Mouse (Mus musculus) neural tube, embryonic 11.5 days (tissue): ENCODE measurements around the gene Hoxc8. TPM values are rescaled to one million over a fixed set of nuclear protein-coding genes. Genes with fewer than 3 reads are reported as not detected.

Source experiments
- ATAC-seq: fragments of 200-750 bp; cut with Nextera tagmentation; 2 replicates; pipeline ENCODE4 v1.8.0; 2017; ENCODE audit warnings: moderate number of reproducible peaks, mild to moderate bottlenecking, moderate TSS enrichment, moderate library complexity; ENCODE audit not compliant: insufficient read depth, low FRiP score, low TSS enrichment
- DNase-seq: peaks from one replicate; pipeline ENCODE4 v3.0.0-alpha.2; 2015; ENCODE audit warnings: low spot score
- H3K27ac ChIP-seq: fragments of 300-500 bp; sonication (generic); 2 replicates; pipeline ENCODE4 v1.5.1; 2014; ENCODE audit warnings: low read depth, mild to moderate bottlenecking, low read length
- H3K27me3 ChIP-seq: fragments of 300-500 bp; sonication (generic); 2 replicates; pipeline ENCODE4 v1.6.1; 2014; ENCODE audit warnings: mild to moderate bottlenecking, low read length, mixed read lengths; ENCODE audit not compliant: control insufficient read depth, insufficient read depth
- H3K36me3 ChIP-seq: fragments of 300-500 bp; sonication (generic); 2 replicates; pipeline ENCODE4 v1.6.1; 2014; ENCODE audit warnings: mild to moderate bottlenecking, low read length, moderate library complexity, mixed read lengths; ENCODE audit not compliant: control insufficient read depth, insufficient read depth
- H3K4me1 ChIP-seq: fragments of 300-500 bp; sonication (generic); 2 replicates; pipeline ENCODE4 v1.6.1; 2014; ENCODE audit warnings: low read length, mixed read lengths; ENCODE audit not compliant: control insufficient read depth, insufficient read depth
- H3K4me2 ChIP-seq: fragments of 300-500 bp; sonication (generic); 2 replicates; pipeline ENCODE4 v1.6.1; 2014; ENCODE audit warnings: low read depth, mild to moderate bottlenecking, moderate library complexity
- H3K4me3 ChIP-seq: fragments of 300-500 bp; sonication (generic); 2 replicates; pipeline ENCODE4 v1.5.1; 2014; ENCODE audit warnings: low read depth, low read length
- H3K9ac ChIP-seq: fragments of 300-500 bp; sonication (generic); 2 replicates; pipeline ENCODE4 v1.6.1; 2014; ENCODE audit warnings: mild to moderate bottlenecking, low read length
- H3K9me3 ChIP-seq: fragments of 300-500 bp; sonication (generic); 2 replicates; pipeline ENCODE4 v1.6.1; 2016; ENCODE audit warnings: low read length; ENCODE audit not compliant: control insufficient read depth
- WGBS: fragments of 180-500 bp; shearing (Covaris S2); extraction: QIAGEN DNeasy Blood & Tissue Kit; methylation state at CpG from one replicate; pipeline ENCODE4 v1.1.7; 2014; 5-methylcytosine and 5-hydroxymethylcytosine counted together
- polyA plus RNA-seq: library from polyadenylated mRNA; unstranded; fragments of >200 nt; fragmentation: Nextera tagmentation; extraction: Ambion mirVana; gene quantifications from 2 replicates; pipeline ENCODE4 v1.2.1, GENCODE M21; 2014

The Hoxc8 gene
- polyA plus RNA-seq, 1 experiment from 2014 or later, result 63.7 TPM

DNA sequence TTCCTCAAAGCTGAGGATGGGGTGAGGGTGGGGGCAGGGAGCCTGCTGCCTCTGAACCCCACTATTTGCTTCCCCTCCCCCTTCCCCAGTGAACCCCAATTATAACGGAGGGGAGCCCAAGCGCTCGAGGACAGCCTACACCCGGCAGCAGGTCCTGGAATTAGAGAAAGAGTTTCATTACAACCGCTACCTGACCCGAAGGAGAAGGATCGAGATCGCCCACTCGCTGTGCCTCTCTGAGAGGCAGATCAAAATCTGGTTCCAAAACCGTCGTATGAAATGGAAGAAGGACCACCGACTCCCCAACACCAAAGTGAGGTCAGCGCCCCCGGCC is 45.1 kb downstream of the Hoxc8 start:
- Histone ChIP-seq H3K4me2 (peak overlapping the region; percentile 99), H3K4me1 (peaks cover 58% of the 10 kb centered on the region), H3K27ac (peak overlapping the region; percentile 99), H3K9ac (peak overlapping the region; percentile 95), H3K4me3 (peak overlapping the region; percentile 64), H3K27me3 (no peaks in the 10 kb centered on the region), H3K36me3 (no peaks in the 10 kb centered on the region), H3K9me3 (no peaks in the 10 kb centered on the region)
- peak; percentile 71 for DNase-seq
- ATAC-seq, result peak; percentile 13
- WGBS, result under 1% methylated on average over 14 of the region's 14 CpGs

DNA sequence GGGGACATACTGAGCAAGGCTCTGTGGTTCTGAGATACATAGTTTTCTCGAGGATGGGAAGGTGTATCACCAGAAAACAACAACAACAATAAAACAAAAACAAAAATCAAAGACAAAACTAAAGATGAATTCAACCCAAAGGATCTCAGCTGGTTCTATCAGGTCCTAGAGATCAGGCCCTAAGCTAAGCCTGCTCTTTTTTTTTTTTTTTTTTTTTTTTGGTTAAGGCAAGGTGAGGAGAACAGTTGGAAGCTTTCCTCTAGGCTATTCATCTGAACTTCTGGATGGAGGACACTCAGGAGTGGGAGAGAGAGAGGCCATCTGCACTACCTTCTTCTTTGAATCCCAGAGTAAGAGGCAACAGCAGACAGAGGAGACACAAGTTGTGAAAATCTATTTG is 47.2 kb downstream of the Hoxc8 start:
- peak overlapping the region; percentile 99 for H3K4me2 ChIP-seq
- DNase-seq (no peak), ATAC-seq (no peak)
- peak overlapping the region; percentile 95 for H3K9ac ChIP-seq
- H3K4me3 ChIP-seq, result peak overlapping the region; percentile 64
- 16% methylated on average over 1 of the region's 1 CpGs for WGBS
- no peaks in the 10 kb centered on the region for H3K36me3 ChIP-seq
- no peaks in the 10 kb centered on the region for H3K27me3 ChIP-seq
- H3K27ac ChIP-seq, result peak overlapping the region; percentile 99
- peaks cover 64% of the 10 kb centered on the region for H3K4me1 ChIP-seq
- no peaks in the 10 kb centered on the region for H3K9me3 ChIP-seq

DNA sequence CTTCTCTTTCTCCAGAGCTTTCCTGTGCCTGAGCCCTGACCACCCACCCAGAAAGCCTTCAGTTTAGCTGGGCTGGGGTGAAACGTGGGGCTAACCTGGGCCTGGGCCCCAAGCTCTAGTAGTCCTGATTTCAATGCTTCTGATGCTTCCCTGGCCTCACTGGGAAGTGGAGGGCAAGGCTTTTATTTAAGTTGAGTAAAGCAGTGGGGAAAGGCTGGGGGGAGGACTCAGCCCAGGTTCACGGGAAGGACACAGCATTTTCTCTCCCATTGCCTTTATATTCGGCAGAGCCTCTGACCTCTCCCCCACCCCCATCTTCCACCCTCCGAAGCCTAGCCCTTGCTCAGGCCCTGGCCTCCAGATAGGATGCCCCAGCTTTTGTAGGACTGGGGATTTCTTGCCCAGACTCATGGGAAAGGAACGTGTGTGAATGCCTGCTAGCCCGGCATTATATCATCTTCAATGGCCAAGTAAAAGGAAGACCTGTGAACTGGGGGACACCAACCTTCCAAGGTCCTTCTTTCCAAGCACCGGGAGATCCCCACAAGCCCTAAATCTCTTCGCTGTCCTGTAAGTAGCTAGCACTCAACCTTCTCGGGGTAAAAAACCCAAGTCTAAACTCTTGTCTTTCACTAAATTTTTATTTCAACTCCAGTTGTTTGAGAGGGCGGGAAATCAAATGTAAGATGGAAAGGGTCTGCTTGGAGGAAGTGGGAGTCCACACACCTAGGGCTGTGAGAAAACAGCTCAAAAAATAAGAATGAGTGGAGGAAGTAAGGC is 48.5 kb downstream of the Hoxc8 start:
- WGBS, result 3% methylated on average over 10 of the region's 10 CpGs
- Histone ChIP-seq H3K4me3 (peak overlapping the region; percentile 64), H3K4me1 (peaks cover 67% of the 10 kb centered on the region), H3K27ac (peak overlapping the region; percentile 99), H3K27me3 (no peaks in the 10 kb centered on the region), H3K9me3 (no peaks in the 10 kb centered on the region), H3K36me3 (no peaks in the 10 kb centered on the region), H3K9ac (peak overlapping the region; percentile 95), H3K4me2 (peak overlapping the region; percentile 99)
- DNase-seq (peak; percentile 82), ATAC-seq (peak; percentile 40)

DNA sequence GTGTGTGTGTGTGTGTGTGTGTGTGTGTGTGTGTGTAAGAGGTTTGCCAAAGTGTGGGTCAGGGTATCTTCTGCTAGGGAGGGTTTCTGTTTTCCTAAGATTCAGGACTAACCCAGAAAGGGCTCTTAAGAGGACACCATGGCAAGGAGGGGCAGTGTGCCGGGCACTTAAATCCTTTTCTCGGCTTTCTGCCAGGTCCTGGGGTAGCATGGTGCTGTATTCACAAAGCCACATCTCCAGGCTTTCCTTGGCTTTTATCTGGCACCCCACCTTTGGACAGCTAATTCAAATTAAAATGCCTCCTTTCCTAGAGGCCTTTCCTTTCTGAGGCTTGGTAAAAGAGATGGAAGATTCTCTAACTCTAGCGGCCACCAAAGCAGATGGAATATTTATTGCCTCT is 49.2 kb downstream of the Hoxc8 start:
- H3K27ac ChIP-seq, result peak overlapping the region; percentile 99
- peak overlapping the region; percentile 99 for H3K4me2 ChIP-seq
- no peaks in the 10 kb centered on the region for H3K9me3 ChIP-seq
- H3K27me3 ChIP-seq, result no peaks in the 10 kb centered on the region
- peak overlapping the region; percentile 64 for H3K4me3 ChIP-seq
- H3K36me3 ChIP-seq, result no peaks in the 10 kb centered on the region
- ATAC-seq (no peak), DNase-seq (peak; percentile 42)
- peaks cover 64% of the 10 kb centered on the region for H3K4me1 ChIP-seq
- WGBS, result 2% methylated on average over 3 of the region's 3 CpGs
- peak overlapping the region; percentile 95 for H3K9ac ChIP-seq

DNA sequence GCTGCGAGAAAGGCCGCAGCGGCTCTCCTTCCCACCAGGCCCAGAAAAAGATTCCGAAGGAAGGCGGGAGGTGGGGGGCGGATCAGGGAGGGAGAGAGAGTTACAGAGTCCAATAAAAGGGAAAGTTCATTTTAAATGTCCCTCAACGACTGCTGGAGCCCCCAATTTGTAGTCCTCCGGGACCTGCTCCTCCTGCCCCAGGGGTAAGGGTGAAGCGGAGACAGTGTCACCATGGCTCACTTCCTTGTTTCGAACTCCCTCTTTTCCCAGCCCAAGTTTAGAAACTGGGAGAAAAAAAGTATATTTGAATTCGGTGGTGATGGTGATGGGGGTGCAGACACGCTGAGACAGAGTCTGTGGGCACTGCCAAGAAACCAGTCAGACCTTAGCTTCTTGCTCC is 50.2 kb downstream of the Hoxc8 start:
- H3K4me2 ChIP-seq, result peak overlapping the region; percentile 99
- H3K4me1 ChIP-seq, result peaks cover 62% of the 10 kb centered on the region

DNA sequence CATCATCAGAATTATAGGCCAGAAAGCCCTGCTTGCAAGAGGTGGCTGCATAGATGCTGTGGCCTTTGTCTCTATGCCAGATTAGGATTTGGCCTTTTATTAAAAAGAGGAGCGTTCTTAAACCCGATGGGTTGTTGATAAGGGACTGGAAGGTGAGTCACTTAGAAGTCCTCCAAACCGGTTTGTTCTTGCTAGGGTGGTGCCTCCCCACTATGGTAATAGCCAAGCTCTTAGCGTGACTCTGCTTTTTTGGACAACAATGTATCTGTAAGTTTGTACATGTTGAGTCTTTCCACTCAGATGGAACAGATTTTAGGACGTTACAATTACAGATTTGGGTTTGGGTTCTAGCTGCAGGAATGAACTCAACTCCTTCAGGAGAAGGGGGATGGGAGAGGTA is 51.2 kb downstream of the Hoxc8 start:
- no peaks in the 10 kb centered on the region for H3K9me3 ChIP-seq
- no peaks in the 10 kb centered on the region for H3K27me3 ChIP-seq
- peaks cover 62% of the 10 kb centered on the region for H3K4me1 ChIP-seq
- peak overlapping the region; percentile 95 for H3K9ac ChIP-seq
- H3K4me2 ChIP-seq, result peak overlapping the region; percentile 99
- H3K36me3 ChIP-seq, result no peaks in the 10 kb centered on the region
- H3K27ac ChIP-seq, result peak overlapping the region; percentile 99
- DNase-seq (peak; percentile 13), ATAC-seq (no peak)
- peak overlapping the region; percentile 64 for H3K4me3 ChIP-seq
- 9% methylated on average over 5 of the region's 5 CpGs for WGBS

More for the DNA sequence above, 50.2 kb downstream of the Hoxc8 start:
- Histone ChIP-seq H3K27ac (peak overlapping the region; percentile 99), H3K9me3 (no peaks in the 10 kb centered on the region), H3K9ac (peak overlapping the region; percentile 95), H3K27me3 (no peaks in the 10 kb centered on the region), H3K36me3 (no peaks in the 10 kb centered on the region), H3K4me3 (peak overlapping the region; percentile 64)
- peak; percentile 18 for DNase-seq
- WGBS, result 5% methylated on average over 12 of the region's 12 CpGs
- no peak for ATAC-seq

DNA sequence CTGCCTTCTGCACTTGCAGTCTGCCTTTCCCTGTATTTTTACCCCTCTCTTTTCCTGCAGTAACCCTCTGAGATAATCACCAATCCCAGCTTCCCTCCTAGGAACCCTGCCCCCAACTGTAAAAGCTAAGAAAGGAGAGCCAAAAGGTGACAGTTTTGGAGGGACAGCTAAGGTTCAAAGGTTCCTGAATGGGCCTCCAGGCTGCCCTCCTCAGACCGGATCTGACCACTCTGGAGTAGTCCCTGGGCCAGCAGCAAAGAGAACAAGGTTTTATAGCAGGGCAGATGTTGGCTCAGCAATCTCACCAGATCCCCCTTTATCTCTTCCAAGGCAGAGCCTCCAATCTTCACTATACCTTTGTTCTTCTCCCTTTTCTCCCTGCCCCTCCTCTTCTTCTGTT is 51.8 kb downstream of the Hoxc8 start:
- Histone ChIP-seq H3K4me3 (peak overlapping the region; percentile 64), H3K27ac (peak overlapping the region; percentile 99), H3K36me3 (no peaks in the 10 kb centered on the region), H3K4me2 (peak overlapping the region; percentile 99), H3K27me3 (no peaks in the 10 kb centered on the region), H3K4me1 (peaks cover 57% of the 10 kb centered on the region), H3K9ac (peak overlapping the region; percentile 95), H3K9me3 (no peaks in the 10 kb centered on the region)
- 0% methylated on average over 1 of the region's 1 CpGs for WGBS
- ATAC-seq, result no peak
- DNase-seq, result peak; percentile 30
